Mouse (Mus musculus): ENCODE results near the gene Lrrc32. TPM values are rescaled to one million over a fixed set of nuclear protein-coding genes. Genes with fewer than 3 reads are reported as not detected.

Lrrc32 gene
- polyA plus RNA-seq, 1 experiment: 2.5 TPM

DNA sequence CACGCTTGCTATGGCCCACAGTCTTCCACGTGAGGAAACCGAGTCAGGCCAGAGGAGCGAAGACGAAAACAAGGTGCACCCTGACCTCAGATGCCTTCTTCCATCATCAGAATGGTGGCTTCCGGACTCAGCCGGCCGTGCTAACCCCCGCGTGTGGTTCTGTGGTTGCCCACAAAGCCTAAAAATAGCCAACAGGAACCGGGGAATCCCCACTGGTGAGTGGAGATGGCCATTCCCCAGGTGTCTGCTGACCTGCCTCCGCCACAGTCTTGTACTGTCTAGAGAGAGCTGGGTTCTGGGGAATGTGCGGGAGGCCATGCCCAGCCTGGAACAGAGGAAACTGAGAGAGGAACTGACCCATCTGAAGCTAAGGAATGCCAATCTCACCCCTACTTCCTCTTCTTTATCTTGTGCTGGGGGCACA lies 45.4 kb downstream of the Lrrc32 start:
- 86% methylated on average over 13 of the region's 13 CpGs for WGBS
- H3K27ac ChIP-seq (ENCODE audit: insufficient read depth, low read length): no peak overlapping the region
- DNase-seq: no peak
- H3K27me3 ChIP-seq (ENCODE audit: control insufficient read depth, insufficient read depth, low read length): no peaks in the 10 kb centered on the region
- no peak overlapping the region for H3K4me3 ChIP-seq (replicated peaks; ENCODE audit: insufficient read depth, low read depth, low read length)
- no peak for TF ChIP-seq POLR2A (IDR thresholded peaks at IDR 0.05; ENCODE audit: borderline replicate concordance, insufficient read depth, low read length)
- TF ChIP-seq CTCF (IDR thresholded peaks at IDR 0.05; ENCODE audit: borderline replicate concordance, insufficient read depth, low read depth, low read length): no peak
- no peaks in the 10 kb centered on the region for H3K4me1 ChIP-seq (ENCODE audit: control insufficient read depth, insufficient read depth, low read length)

DNA sequence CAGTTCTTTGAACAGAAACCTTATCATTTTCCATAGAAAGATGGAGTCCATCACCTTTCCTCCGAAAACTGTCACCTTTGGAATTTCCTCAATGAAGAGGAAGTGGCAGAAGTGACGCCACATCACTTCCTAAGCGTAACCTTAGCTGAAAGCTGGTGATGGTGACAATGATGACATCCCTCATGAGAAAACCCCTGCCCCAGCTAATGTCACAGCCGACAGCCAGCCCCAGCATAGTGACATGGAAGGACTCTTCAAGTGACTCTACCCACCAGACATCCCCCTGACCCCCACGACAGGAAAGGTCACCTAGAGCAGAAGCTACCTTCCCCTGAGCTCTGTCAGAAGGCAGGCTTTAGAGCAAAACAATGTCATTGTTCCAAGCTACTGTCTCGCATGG lies 46.1 kb downstream of the Lrrc32 start:
- Histone ChIP-seq H3K27ac (ENCODE audit: insufficient read depth, low read length) (no peak overlapping the region), H3K27me3 (ENCODE audit: control insufficient read depth, insufficient read depth, low read length) (no peaks in the 10 kb centered on the region), H3K4me1 (ENCODE audit: control insufficient read depth, insufficient read depth, low read length) (no peaks in the 10 kb centered on the region), H3K4me3 (replicated peaks; ENCODE audit: insufficient read depth, low read depth, low read length) (no peak overlapping the region)
- DNase-seq: no peak
- TF ChIP-seq CTCF (IDR thresholded peaks at IDR 0.05; ENCODE audit: borderline replicate concordance, insufficient read depth, low read depth, low read length) (no peak), POLR2A (IDR thresholded peaks at IDR 0.05; ENCODE audit: borderline replicate concordance, insufficient read depth, low read length) (no peak)
- 93% methylated on average over 6 of the region's 6 CpGs for WGBS

DNA sequence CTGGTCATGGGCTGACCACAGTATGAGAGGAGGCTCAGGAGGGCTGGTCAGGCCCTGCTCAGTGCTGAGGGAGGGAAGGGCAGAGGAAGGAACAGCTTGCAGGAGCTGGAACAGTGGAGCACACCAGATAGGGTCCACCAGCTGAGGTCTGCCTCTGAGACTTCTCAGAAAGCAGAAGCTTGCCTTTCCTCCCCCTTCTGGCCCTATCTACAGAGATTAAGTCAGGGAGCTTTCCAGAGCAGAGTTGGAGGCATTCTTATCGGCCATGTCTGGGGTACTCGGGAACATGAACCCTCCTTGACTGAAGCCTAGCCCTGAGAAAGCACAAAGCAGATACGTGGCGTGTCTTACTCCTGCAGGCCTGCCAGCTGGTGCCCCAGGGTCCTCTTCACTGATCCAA lies 46.8 kb downstream of the Lrrc32 start:
- 79% methylated on average over 4 of the region's 4 CpGs for WGBS
- Histone ChIP-seq H3K27me3 (ENCODE audit: control insufficient read depth, insufficient read depth, low read length) (no peaks in the 10 kb centered on the region), H3K27ac (ENCODE audit: insufficient read depth, low read length) (no peak overlapping the region), H3K4me1 (ENCODE audit: control insufficient read depth, insufficient read depth, low read length) (no peaks in the 10 kb centered on the region), H3K4me3 (replicated peaks; ENCODE audit: insufficient read depth, low read depth, low read length) (no peak overlapping the region)
- no peak for DNase-seq
- TF ChIP-seq CTCF (IDR thresholded peaks at IDR 0.05; ENCODE audit: borderline replicate concordance, insufficient read depth, low read depth, low read length): no peak
- no peak for TF ChIP-seq POLR2A (IDR thresholded peaks at IDR 0.05; ENCODE audit: borderline replicate concordance, insufficient read depth, low read length)

DNA sequence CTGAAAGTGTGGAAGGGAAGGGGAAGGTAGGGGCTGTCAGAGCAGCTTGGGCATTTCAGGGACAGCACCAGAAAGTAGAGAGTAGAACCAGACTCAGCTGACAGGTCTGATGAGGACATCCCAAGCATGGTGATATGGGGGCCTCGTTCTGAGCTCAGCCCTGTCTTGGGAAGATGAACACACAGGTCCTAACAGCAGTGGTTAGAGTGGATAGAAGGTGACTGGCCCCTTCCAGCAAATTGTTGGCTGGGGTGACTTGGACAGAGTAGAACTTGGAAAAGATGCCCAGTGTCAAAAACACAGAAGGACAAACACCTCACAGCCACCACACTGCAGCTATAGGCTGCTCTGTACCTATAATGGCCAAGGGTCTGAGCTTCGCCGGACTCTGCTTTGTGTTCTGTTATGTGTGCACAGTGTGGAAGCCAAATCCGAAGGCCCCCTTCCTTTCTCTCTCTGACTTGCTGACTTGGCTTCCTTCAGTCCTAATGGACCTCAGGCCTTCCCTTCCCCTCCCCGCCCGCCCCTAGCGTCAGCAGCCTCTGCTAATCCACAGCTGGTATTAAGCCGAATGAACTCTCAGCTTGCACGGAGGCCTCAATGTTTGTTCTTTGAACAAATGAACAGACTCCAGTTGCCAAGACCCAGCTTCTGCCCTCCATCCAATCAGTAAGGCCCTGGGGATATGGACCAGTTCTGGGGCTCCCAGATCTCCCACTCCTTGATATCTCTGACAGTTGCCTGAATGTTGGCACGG lies 48.3 kb downstream of the Lrrc32 start:
- Histone ChIP-seq H3K4me3 (replicated peaks; ENCODE audit: insufficient read depth, low read depth, low read length) (no peak overlapping the region), H3K4me1 (ENCODE audit: control insufficient read depth, insufficient read depth, low read length) (no peaks in the 10 kb centered on the region), H3K27me3 (ENCODE audit: control insufficient read depth, insufficient read depth, low read length) (no peaks in the 10 kb centered on the region), H3K27ac (ENCODE audit: insufficient read depth, low read length) (no peak overlapping the region)
- DNase-seq: no peak
- TF ChIP-seq POLR2A (IDR thresholded peaks at IDR 0.05; ENCODE audit: borderline replicate concordance, insufficient read depth, low read length): no peak
- no peak for TF ChIP-seq CTCF (IDR thresholded peaks at IDR 0.05; ENCODE audit: borderline replicate concordance, insufficient read depth, low read depth, low read length)
- WGBS: 52% methylated on average over 10 of the region's 10 CpGs

DNA sequence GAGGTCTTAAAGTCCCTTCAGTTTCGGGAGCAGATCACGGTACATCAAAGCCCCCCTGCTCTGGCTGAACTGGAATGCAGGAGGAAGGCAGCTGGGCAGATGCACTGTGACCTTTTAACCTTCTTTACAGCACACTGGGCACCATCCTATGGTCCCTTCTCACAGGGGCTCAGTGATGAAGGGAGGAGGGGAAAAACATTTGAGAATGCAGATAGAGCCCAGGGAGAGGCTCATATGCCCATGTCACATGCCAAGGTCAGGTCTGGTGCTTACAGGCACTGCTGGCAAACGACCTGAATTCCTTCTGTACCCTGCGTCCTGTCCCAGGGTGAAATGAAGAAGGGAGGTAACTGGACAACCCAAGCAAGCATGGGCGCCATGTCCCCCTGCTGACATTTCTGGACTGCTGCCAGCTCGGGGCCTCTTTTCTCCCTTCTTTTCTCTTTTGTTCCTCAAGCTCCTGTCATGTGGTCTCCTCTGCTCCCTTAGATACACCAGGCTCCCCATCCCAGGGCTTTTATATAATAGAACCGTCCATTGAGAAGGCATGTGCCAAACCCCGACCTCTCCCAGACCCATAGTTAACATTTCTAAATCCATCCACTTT lies 49.0 kb downstream of the Lrrc32 start:
- WGBS: 26% methylated on average over 8 of the region's 8 CpGs
- no peak for DNase-seq
- no peak for TF ChIP-seq POLR2A (IDR thresholded peaks at IDR 0.05; ENCODE audit: borderline replicate concordance, insufficient read depth, low read length)
- TF ChIP-seq CTCF (IDR thresholded peaks at IDR 0.05; ENCODE audit: borderline replicate concordance, insufficient read depth, low read depth, low read length): no peak
- Histone ChIP-seq H3K4me1 (ENCODE audit: control insufficient read depth, insufficient read depth, low read length) (no peaks in the 10 kb centered on the region), H3K27me3 (ENCODE audit: control insufficient read depth, insufficient read depth, low read length) (no peaks in the 10 kb centered on the region), H3K4me3 (replicated peaks; ENCODE audit: insufficient read depth, low read depth, low read length) (no peak overlapping the region), H3K27ac (ENCODE audit: insufficient read depth, low read length) (no peak overlapping the region)

DNA sequence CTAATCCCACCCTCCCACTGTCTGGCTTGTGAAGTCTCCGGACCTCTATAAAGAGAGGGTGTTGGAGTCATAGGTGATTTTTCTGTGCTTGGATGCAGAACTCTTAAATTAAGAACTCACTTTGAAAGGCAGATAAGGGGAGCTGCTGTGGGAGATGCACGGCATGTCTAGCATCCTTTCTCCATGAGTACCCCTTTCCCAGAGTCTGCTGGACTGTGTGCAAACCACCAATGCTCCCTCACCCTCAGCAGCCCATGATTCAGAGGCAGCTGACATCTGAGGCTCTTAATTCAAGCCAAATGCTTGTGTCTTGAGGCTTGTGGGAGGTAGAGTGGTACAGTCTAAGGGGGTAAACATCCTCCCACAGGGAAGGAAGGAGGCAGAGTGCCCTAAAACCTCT lies 51.8 kb downstream of the Lrrc32 start:
- DNase-seq: no peak
- Histone ChIP-seq H3K4me1 (ENCODE audit: control insufficient read depth, insufficient read depth, low read length) (no peaks in the 10 kb centered on the region), H3K4me3 (replicated peaks; ENCODE audit: insufficient read depth, low read depth, low read length) (no peak overlapping the region), H3K27me3 (ENCODE audit: control insufficient read depth, insufficient read depth, low read length) (no peaks in the 10 kb centered on the region), H3K27ac (ENCODE audit: insufficient read depth, low read length) (no peak overlapping the region)
- WGBS: 55% methylated on average over 2 of the region's 2 CpGs
- TF ChIP-seq POLR2A (IDR thresholded peaks at IDR 0.05; ENCODE audit: borderline replicate concordance, insufficient read depth, low read length): no peak
- no peak for TF ChIP-seq CTCF (IDR thresholded peaks at IDR 0.05; ENCODE audit: borderline replicate concordance, insufficient read depth, low read depth, low read length)

DNA sequence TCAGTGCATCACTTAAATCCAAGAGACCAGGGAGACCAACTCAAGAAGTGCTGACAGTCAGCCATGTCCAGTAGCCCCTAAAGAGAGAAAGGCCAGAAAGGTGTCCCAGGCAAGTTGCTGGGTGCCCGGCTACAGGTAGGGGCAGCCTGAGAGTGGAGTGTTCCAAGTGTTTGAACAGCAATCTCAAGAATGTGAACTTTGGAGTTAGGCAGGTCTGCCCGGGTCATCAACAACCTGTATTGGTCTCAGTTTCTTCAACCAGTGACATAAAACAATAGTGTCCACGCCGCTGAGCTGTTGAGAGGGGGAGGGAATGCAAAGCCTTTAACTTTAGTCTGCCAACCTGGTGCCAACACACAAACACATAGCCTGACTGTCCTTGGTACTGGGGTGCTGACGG lies 52.5 kb downstream of the Lrrc32 start:
- H3K27me3 ChIP-seq (ENCODE audit: control insufficient read depth, insufficient read depth, low read length): no peaks in the 10 kb centered on the region
- 95% methylated on average over 5 of the region's 5 CpGs for WGBS
- H3K4me3 ChIP-seq (replicated peaks; ENCODE audit: insufficient read depth, low read depth, low read length): no peak overlapping the region
- H3K4me1 ChIP-seq (ENCODE audit: control insufficient read depth, insufficient read depth, low read length): no peaks in the 10 kb centered on the region
- no peak for TF ChIP-seq POLR2A (IDR thresholded peaks at IDR 0.05; ENCODE audit: borderline replicate concordance, insufficient read depth, low read length)
- TF ChIP-seq CTCF (IDR thresholded peaks at IDR 0.05; ENCODE audit: borderline replicate concordance, insufficient read depth, low read depth, low read length): no peak
- DNase-seq: no peak
- no peak overlapping the region for H3K27ac ChIP-seq (ENCODE audit: insufficient read depth, low read length)

DNA sequence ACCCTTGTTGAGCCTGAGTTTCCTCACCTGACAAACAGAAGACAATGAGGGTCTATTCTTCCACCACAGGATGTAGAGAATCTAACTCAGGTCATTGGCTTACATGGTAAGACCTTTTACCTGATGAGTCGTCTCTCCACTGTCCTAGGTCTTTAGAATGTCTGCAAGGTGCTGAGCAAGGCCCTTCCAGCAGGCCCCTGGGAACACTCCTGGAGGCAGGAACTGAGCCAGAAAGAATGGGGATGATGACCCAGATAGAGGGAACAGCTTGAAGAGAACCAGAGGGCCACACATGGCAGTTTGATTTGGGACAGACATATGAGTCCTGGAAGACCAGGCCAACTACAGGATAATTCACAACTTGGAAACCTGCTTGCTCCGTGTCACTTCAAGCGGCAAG lies 53.2 kb downstream of the Lrrc32 start:
- H3K27me3 ChIP-seq (ENCODE audit: control insufficient read depth, insufficient read depth, low read length): no peaks in the 10 kb centered on the region
- no peak for DNase-seq
- H3K27ac ChIP-seq (ENCODE audit: insufficient read depth, low read length): no peak overlapping the region
- H3K4me3 ChIP-seq (replicated peaks; ENCODE audit: insufficient read depth, low read depth, low read length): no peak overlapping the region
- TF ChIP-seq CTCF (IDR thresholded peaks at IDR 0.05; ENCODE audit: borderline replicate concordance, insufficient read depth, low read depth, low read length) (no peak), POLR2A (IDR thresholded peaks at IDR 0.05; ENCODE audit: borderline replicate concordance, insufficient read depth, low read length) (no peak)
- WGBS: 86% methylated on average over 3 of the region's 3 CpGs
- no peaks in the 10 kb centered on the region for H3K4me1 ChIP-seq (ENCODE audit: control insufficient read depth, insufficient read depth, low read length)
